Mouse (Mus musculus): ENCODE results near the gene Zfpl1.
"Not testable (repeated sequence)": the region's sequence is repeated elsewhere in the genome, so short reads cannot be mapped to it uniquely, and the experiment has no call there.

Gene Zfpl1

GRCm38 (mm10) chr19:6058966-6059365, 25.8 kb downstream of the Zfpl1 start:
- DNase-seq (ENCODE audit: low read depth, low spot score), result no peak

GRCm38 (mm10) chr19:6058513-6058912, 26.2 kb downstream of the Zfpl1 start:
- DNase-seq (ENCODE audit: low read depth, low spot score), result no peak

- peak; percentile 97 for DNase-seq (ENCODE audit: low read depth, low spot score)
Measured at GRCm38 (mm10) chr19:6057313-6058096, 27.3 kb downstream of the Zfpl1 start, which contains the start of the genes Mrpl49 and Fau. Gene Mrpl49, minus strand, starts transcription at chr19:6057785. Gene Fau, plus strand, starts transcription at chr19:6057844.

- no peak for DNase-seq (ENCODE audit: low read depth, low spot score)
Measured at GRCm38 (mm10) chr19:6056696-6057095, 28.1 kb downstream of the Zfpl1 start.

GRCm38 (mm10) chr19:6054296-6054695, 30.5 kb downstream of the Zfpl1 start:
- no peak for DNase-seq (ENCODE audit: low read depth, low spot score)

- no peak for DNase-seq (ENCODE audit: low read depth, low spot score)
Measured at GRCm38 (mm10) chr19:6052516-6052915, 32.2 kb downstream of the Zfpl1 start.

- no peak for DNase-seq (ENCODE audit: low read depth, low spot score)
Measured at GRCm38 (mm10) chr19:6048681-6049410, 35.9 kb downstream of the Zfpl1 start.

GRCm38 (mm10) chr19:6047899-6048166, 36.9 kb downstream of the Zfpl1 start:
- no peak for DNase-seq (ENCODE audit: low read depth, low spot score)

- no peak for DNase-seq (ENCODE audit: low read depth, low spot score)
Measured at GRCm38 (mm10) chr19:6047154-6047898, 37.4 kb downstream of the Zfpl1 start.

- peak; percentile 87 for DNase-seq (ENCODE audit: low read depth, low spot score)
Measured at GRCm38 (mm10) chr19:6046294-6047153, 38.2 kb downstream of the Zfpl1 start, which contains the start of gene Syvn1. Gene Syvn1, plus strand, starts transcription at chr19:6046576.

GRCm38 (mm10) chr19:6045366-6046293, 39.1 kb downstream of the Zfpl1 start:
- no peak for DNase-seq (ENCODE audit: low read depth, low spot score)

- not testable (repeated sequence) for DNase-seq (ENCODE audit: low read depth, low spot score)
Measured at GRCm38 (mm10) chr19:6044102-6044501, 40.7 kb downstream of the Zfpl1 start.

GRCm38 (mm10) chr19:6042293-6042692, 42.5 kb downstream of the Zfpl1 start:
- no peak for DNase-seq (ENCODE audit: low read depth, low spot score)

GRCm38 (mm10) chr19:6040002-6040401, 44.8 kb downstream of the Zfpl1 start:
- DNase-seq (ENCODE audit: low read depth, low spot score), result no peak

GRCm38 (mm10) chr19:6038326-6038725, 46.4 kb downstream of the Zfpl1 start:
- DNase-seq (ENCODE audit: low read depth, low spot score), result no peak

GRCm38 (mm10) chr19:6037695-6038094, 47.1 kb downstream of the Zfpl1 start:
- no peak for DNase-seq (ENCODE audit: low read depth, low spot score)

- DNase-seq (ENCODE audit: low read depth, low spot score), result no peak
Measured at GRCm38 (mm10) chr19:6035966-6036585, 48.7 kb downstream of the Zfpl1 start.
